Mouse (Mus musculus) heart, postnatal 4 days (tissue): ENCODE measurements around the gene Gm6588. TPM values are rescaled to one million over a fixed set of nuclear protein-coding genes. Genes with fewer than 3 reads are reported as not detected.

Experiments used
- DNase-seq: peaks from one replicate; pipeline ENCODE4 v3.0.0; 2021
- total RNA-seq, 2 experiments: library from RNA; stranded (reverse); gene quantifications; 2 replicates each; pipeline ENCODE4 v1.2.3; 2021

Gene Gm6588
- total RNA-seq, 2 experiments from 2014 or later, result not detected

- DNase-seq, result no peak
Measured at GRCm38 (mm10) chr5:112473453-112473852, 24.2 kb downstream of the Gm6588 start.

GRCm38 (mm10) chr5:112481946-112482410 lies 32.8 kb downstream of the Gm6588 start:
- no peak for DNase-seq

GRCm38 (mm10) chr5:112482551-112482950 lies 33.3 kb downstream of the Gm6588 start:
- DNase-seq, result no peak

GRCm38 (mm10) chr5:112483030-112483429 lies 33.8 kb downstream of the Gm6588 start:
- DNase-seq, result no peak

GRCm38 (mm10) chr5:112484924-112485715 lies 35.9 kb downstream of the Gm6588 start:
- no peak for DNase-seq

- peak; percentile 8 for DNase-seq
Measured at GRCm38 (mm10) chr5:112486415-112486814, 37.2 kb downstream of the Gm6588 start.

GRCm38 (mm10) chr5:112487504-112487903 lies 38.3 kb downstream of the Gm6588 start:
- DNase-seq, result no peak

GRCm38 (mm10) chr5:112488101-112488776 lies 39.0 kb downstream of the Gm6588 start:
- no peak for DNase-seq

- peak; percentile 10 for DNase-seq
Measured at GRCm38 (mm10) chr5:112491489-112491888, 42.3 kb downstream of the Gm6588 start.

- peak; percentile 59 for DNase-seq
Measured at GRCm38 (mm10) chr5:112493492-112493891, 44.3 kb downstream of the Gm6588 start.

GRCm38 (mm10) chr5:112496753-112497369 lies 47.6 kb downstream of the Gm6588 start:
- no peak for DNase-seq

GRCm38 (mm10) chr5:112498921-112499917 lies 50.0 kb downstream of the Gm6588 start:
- DNase-seq, result no peak

- no peak for DNase-seq
Measured at GRCm38 (mm10) chr5:112499918-112500682, 50.9 kb downstream of the Gm6588 start.

Other genes with a start within 250 kb of the Gm6588 start
- 1 to 10 TPM; 1.7 to 2.3 TPM for gene Cryba4, start 196.9 kb upstream of the Gm6588 start, total RNA-seq
- not detected for gene Crybb1, start 193.6 kb upstream of the Gm6588 start, total RNA-seq
- gene Tpst2, start 172.7 kb upstream of the Gm6588 start, total RNA-seq, result 10 to 100 TPM; 44.4 to 45.6 TPM
- gene Tfip11, start 123.1 kb upstream of the Gm6588 start, total RNA-seq, result 10 to 100 TPM; 20.3 to 20.5 TPM
- gene Srrd, start 106.4 kb upstream of the Gm6588 start, total RNA-seq, result 10 to 100 TPM; 11.5 to 14.6 TPM
- gene Hps4, start 106.3 kb upstream of the Gm6588 start, total RNA-seq, result 10 to 100 TPM; 14.4 to 15.5 TPM
- gene Gm6583, start 93.4 kb upstream of the Gm6588 start, total RNA-seq, result under 1 TPM in 1 of 2 experiments, not detected in 1; 0.11 TPM
- gene Asphd2, start 54.6 kb upstream of the Gm6588 start, total RNA-seq, result 1 to 10 TPM; 1.4 to 1.6 TPM
- gene Sez6l, start 127.8 kb downstream of the Gm6588 start, total RNA-seq, result under 1 TPM; 0.52 TPM